Mouse (Mus musculus) kidney, postnatal 10 days (tissue): ENCODE results near the gene Lig4.

Source experiments
- DNase-seq: peaks from one replicate; pipeline ENCODE4 v3.0.0; 2021; ENCODE audit warnings: mixed read lengths

Gene Lig4

DNA sequence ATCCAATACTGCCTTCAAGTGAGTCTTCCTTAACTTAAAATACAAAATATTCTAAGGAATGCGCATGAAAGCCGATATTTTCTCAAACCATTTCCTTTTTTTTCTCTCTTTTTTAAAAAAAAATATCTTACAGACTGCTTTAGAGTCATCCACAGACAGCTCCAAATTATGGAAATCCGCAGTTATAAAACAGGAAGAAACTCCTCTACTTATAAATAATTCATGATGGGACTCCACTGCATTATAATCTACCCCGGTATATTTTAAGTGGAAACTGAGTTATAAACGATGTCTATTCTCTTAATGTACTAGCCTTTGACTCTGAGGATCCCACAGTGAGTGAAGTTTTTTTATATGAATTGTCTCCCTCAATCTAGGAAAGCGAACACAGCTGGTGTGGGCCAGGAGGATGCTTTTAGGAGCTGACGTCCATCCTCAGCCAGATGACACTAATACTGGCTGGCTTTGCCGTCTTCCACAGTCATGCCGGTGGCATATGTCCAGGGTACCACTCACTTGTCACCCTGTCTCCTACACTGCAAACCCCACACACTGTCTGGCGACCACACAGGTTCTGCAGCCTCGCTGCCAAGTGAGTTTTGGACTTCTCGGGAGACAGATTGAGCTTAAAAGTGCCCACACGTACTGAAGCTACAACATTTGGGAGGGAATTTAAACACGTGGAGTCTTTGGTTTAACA, 47.6 kb downstream of the Lig4 start:
- DNase-seq = no peak
